Mouse (Mus musculus) embryonic stem cell, embryonic (primary cell): ENCODE measurements around the gene Uroc1.

Source experiments
- CTCF ChIA-PET, 4 experiments: fragments of 300-600 bp in 2 of 4; fragments of 350-600 bp in 2 of 4; sonication (Branson Sonifier 250); formaldehyde crosslinking; loops; one replicate each; lab custom pipeline; 2022; ENCODE audit warnings: inconsistent platforms in 2 of 4; lab: Charles Lee
- POLR2A ChIA-PET, 4 experiments: fragments of 300-600 bp in 2 of 4; fragments of 350-600 bp in 2 of 4; sonication (Branson Sonifier 250); formaldehyde crosslinking; loops; one replicate each; lab custom pipeline; 2022; ENCODE audit warnings: antibody characterized with exemption in 4 of 4, inconsistent platforms in 1 of 4; lab: Charles Lee

The Uroc1 gene

DNA sequence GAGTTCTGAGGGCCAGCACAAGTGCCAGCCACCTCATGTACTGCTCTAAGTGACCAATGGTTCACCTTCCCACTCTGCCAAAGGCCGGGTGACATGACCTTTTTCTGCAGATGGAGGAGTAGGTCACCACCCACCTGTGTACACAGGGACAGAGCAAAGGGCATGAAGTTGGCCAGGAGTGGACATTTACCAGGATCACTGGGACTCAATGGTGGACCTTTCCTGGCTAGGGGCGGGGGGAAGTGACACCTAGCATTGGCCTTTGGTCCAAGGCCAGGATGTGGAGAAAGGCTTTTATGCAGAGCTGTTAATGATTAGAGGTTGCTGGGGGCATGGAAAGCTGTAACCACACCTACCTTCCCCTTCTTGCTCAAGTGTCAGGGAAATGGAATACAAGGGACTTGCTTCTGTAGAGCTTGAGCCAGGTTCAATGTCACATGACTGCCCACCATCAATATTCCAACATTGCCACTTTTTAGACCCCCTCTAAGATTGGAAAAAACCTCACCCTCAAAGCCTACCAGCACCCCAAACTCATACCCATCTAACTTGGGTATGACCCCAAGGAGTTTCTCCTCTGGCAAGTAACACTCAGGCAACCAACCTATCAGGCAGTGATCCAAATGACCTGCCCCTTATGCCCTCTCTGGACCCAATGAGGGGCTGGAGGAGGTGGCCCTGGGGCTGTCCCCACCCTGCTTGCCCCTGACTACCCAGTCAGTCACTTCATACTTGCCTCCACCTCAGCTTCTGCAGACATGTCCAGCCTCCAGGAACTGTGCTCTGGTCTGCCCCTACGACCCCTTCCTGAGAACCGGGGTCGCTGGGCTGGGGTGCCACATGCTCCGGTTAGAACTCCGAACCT is at the start of gene Uroc1:
Gene Uroc1, plus strand, starts transcription at position 724 of the 865 bp plus-strand sequence.
- POLR2A ChIA-PET: no interaction called here

GRCm38 (mm10) chr6:90288265-90288664 is 44.8 kb upstream of the Uroc1 start:
- ChIA-PET CTCF (interaction anchor here (0.6 to 1.9 kb wide), 20 partner anchors 12 to 926 kb away, joined by 3 to 7 read pairs (median 3); partner anchors contain the start of genes Cfap100 (in 2 of the 4) and Chst13 (in 1 of the 4)), POLR2A (interaction anchor here in 1 of 4 experiments (0.7 kb wide), 1 partner anchor 82 kb away, joined by 3 read pairs; no protein-coding TSS in a partner anchor)

More for the DNA sequence above, at the start of gene Uroc1:
- CTCF ChIA-PET: no interaction called here

DNA sequence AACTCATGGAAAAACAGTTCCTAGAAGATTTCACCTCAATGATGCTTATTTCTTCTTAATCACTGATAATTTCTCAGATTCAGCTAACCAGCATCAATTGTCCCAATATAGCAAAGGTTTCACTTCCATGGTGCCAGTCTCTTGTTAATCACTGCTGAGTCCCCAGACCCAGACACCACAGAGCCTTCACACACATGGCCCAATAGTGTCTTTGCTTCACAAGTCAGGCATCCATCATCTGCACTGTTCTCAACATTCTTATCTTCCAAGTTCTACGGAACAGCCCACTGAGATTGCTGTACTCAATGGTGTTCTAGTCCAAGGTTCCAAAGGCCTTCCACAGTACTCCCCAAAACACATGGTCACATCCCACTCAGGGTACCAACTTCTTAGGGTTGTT is 32.2 kb upstream of the Uroc1 start, which contains the start of gene BC048671:
Gene BC048671, plus strand, starts transcription at position 301 of the 400 bp plus-strand sequence.
- CTCF ChIA-PET: no interaction called here
- POLR2A ChIA-PET: no interaction called here

DNA sequence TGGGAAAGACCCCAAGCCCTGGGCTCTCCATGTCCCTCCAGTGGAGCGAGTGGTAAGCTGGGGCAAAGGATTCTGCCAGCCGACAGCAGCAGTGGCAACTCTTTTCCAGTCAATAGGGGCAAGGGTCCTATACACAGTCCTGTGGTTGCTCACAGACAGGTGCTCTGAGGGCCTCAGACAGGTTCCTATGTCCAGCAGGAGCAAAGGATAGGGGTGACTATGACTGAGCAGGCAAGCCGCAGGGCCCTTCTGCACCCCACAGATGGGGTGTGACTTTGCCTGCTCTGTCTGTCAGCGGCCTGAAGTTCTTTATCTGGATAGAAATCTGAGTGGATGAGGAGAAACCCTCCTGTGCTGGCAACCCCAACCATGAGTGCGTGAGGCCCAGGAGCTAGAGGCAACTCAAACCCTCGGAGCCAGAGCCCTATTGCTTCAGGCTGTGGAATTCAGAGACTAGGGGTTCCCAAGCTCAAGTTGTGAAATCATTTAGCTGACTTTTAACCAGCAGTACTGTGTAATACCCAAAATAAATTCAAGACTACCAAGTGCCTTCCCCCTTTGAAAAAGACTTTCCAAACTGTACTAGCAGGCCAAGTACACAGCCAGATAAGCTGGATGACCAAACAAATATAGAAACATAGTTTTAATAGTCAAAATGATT is 26.6 kb upstream of the Uroc1 start:
- ChIA-PET CTCF (interaction anchor here in 2 of 4 experiments (0.6 to 1.3 kb wide), 4 partner anchors 18 to 627 kb away, joined by 3 to 5 read pairs (median 4); no protein-coding TSS in a partner anchor), POLR2A (no interaction called here)

GRCm38 (mm10) chr6:90308839-90309778 is 24.0 kb upstream of the Uroc1 start:
- POLR2A ChIA-PET: interaction anchor here in 1 of 4 experiments (1.2 kb wide), 1 partner anchor 61 kb away, joined by 3 read pairs; no protein-coding TSS in a partner anchor
- CTCF ChIA-PET: interaction anchor here in 1 of 4 experiments (1.0 kb wide), 1 partner anchor 21 kb away, joined by 3 read pairs; no protein-coding TSS in a partner anchor

DNA sequence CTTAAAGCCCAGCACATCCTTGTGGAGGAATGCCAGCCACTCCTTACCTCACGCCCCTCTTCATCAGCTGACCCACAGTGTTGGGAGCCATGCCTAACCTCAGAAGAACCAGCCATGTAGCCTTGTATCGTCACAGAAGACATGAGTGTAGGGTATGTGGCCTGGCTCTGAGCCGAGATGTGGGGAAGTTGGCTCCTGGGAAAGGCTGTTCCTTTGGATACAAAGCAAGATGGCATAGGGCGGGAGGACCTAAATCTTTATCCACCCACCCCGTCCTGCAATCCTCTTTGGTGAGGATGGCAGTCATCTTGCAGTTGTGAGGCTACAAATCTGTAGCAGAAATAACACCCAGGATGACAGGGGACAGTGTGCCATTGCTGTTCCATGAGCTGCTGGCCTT is 17.1 kb upstream of the Uroc1 start:
- CTCF ChIA-PET: no interaction called here
- POLR2A ChIA-PET: no interaction called here

GRCm38 (mm10) chr6:90317510-90318258 is 15.4 kb upstream of the Uroc1 start:
- ChIA-PET POLR2A (no interaction called here), CTCF (no interaction called here)

- ChIA-PET POLR2A (no interaction called here), CTCF (no interaction called here)
Measured at GRCm38 (mm10) chr6:90319019-90319418, 14.1 kb upstream of the Uroc1 start.

DNA sequence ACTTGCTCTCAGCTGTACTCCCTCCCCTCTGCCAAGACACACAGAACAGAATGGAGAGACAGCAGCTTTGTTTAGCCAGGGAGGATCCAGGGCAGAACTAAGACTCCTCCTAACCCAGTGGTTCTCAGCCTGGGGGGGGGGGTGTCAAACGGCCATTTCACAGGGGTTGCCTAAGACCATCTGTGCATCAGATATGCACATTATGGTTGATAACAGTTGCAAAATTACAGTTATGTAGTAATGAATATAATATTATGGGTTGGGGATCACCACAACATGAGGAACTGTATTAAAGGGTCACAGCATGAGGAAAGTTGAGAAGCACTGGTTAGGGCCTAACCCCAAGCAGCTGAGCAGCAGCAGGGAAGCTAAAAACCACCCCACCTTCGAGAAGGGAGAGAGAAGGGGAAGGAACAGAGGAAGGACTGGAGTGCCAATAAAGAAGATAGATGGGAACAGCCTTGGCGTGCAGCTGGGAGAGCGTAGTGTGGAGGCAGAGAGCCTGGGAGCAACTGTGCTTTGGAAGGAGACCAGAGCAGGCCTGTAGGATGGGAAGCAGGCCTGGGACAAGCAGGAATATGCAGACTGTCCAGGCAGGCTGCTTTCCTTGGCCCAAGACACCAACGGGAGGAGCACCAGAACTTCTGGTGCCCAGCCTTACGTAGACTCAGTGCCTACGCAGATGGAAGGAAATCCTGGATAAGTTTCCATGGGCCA is 13.5 kb upstream of the Uroc1 start:
- POLR2A ChIA-PET: no interaction called here

DNA sequence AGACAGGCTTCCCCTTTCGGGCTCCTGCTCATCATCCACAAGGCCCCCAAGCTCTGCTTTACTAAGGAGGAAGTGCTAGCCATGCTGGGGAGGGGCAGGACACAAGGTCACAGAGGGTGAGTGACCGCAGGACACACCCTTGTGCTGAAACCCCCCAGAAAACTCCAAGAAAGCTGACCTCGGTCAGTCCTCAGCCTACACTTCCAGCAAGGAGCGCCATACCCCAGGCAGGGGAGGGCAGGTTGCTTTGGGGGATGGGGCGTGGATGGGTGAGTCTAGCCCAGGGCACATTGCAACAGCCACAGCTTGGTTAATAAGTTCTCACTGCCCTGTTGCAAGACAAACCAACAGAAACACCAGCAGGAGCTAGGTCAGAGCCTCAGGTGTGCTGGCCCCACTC is 12.7 kb upstream of the Uroc1 start:
- CTCF ChIA-PET: no interaction called here
- POLR2A ChIA-PET: no interaction called here

More for the DNA sequence above, 13.5 kb upstream of the Uroc1 start:
- CTCF ChIA-PET: no interaction called here

GRCm38 (mm10) chr6:90321811-90322210 is 11.3 kb upstream of the Uroc1 start:
- POLR2A ChIA-PET: interaction anchor here in 2 of 4 experiments (0.6 kb wide), 2 partner anchors 14 to 86 kb away, joined by 3 to 4 read pairs; no protein-coding TSS in a partner anchor
- CTCF ChIA-PET: interaction anchor here in 1 of 4 experiments (1.2 to 1.8 kb wide), 2 partner anchors 101 to 285 kb away, joined by 3 to 7 read pairs; no protein-coding TSS in a partner anchor

- ChIA-PET POLR2A (interaction anchor here in 1 of 4 experiments (1.0 kb wide), 1 partner anchor 47 kb away, joined by 3 read pairs; no protein-coding TSS in a partner anchor), CTCF (no interaction called here)
Measured at GRCm38 (mm10) chr6:90324026-90324425, 9.1 kb upstream of the Uroc1 start.

- ChIA-PET CTCF (interaction anchor here in 2 of 4 experiments (0.6 to 1.1 kb wide), 2 partner anchors 111 to 214 kb away, joined by 3 to 4 read pairs; no protein-coding TSS in a partner anchor), POLR2A (interaction anchor here in 2 of 4 experiments (1.0 to 1.2 kb wide), 2 partner anchors 11 to 45 kb away, joined by 3 read pairs; partner anchors contain the start of gene Zxdc (in 1 of the 2))
Measured at GRCm38 (mm10) chr6:90324463-90324862, 8.6 kb upstream of the Uroc1 start.

DNA sequence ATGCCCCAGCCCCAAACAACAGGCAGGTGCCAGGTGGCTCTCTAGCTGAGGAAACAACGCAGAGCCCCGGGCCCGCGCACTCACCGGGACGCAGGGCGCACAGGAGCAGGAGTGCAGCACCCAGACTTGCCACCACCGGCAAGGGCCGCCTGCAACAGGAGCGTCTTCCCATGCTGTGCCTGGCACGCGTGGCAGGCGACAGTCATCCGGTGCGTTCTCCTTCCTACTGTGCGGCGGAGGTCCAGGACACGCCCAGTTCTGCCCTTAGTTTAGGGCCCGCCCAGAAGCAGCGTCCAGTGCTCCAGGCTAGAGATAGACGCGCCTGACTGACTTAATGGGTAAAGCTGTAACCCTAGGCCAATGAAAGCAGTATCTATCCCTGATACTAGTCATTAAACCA is 8.1 kb upstream of the Uroc1 start, which contains the start of gene Chst13:
Gene Chst13, minus strand, starts transcription at position 195 of the 400 bp plus-strand sequence.
- POLR2A ChIA-PET: interaction anchor here in 2 of 4 experiments (1.0 to 1.2 kb wide), 2 partner anchors 11 to 45 kb away, joined by 3 read pairs; partner anchors contain the start of gene Zxdc (in 1 of the 2)
- CTCF ChIA-PET: interaction anchor here in 3 of 4 experiments (0.6 to 1.9 kb wide), 9 partner anchors 37 to 640 kb away, joined by 3 to 10 read pairs (median 4); partner anchors contain the start of gene Cfap100 (in 2 of the 3)

- CTCF ChIA-PET: interaction anchor here (0.6 to 1.7 kb wide), 56 partner anchors 11 to 1664 kb away, joined by 3 to 17 read pairs (median 5); partner anchors contain the start of gene Cfap100 (in 1 of the 4)
- POLR2A ChIA-PET: interaction anchor here in 2 of 4 experiments (0.6 kb wide), 4 partner anchors 43 to 330 kb away, joined by 3 to 5 read pairs (median 4); no protein-coding TSS in a partner anchor
Measured at GRCm38 (mm10) chr6:90327670-90328069, 5.4 kb upstream of the Uroc1 start.

DNA sequence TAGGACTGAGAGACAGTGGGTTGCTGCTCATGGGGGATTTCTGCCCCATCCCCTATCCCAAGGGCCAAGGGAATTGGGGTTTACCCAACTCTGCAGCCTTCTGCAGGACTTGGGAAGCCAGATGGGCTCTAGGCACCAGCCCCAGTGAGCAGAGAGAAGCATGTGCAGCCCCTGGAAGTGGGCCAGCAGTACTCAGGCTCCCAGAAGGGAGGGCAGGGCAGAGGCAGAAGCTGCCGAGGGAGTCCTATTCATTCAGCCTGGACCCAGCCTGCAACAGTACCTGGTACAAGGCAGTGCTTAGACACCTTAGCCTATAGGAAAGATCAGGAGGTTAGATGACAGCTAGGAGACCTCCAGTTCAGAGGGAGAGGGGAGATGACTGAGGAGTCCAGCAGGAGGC is 3.1 kb upstream of the Uroc1 start:
- CTCF ChIA-PET: interaction anchor here in 2 of 4 experiments (1.1 to 1.5 kb wide), 2 partner anchors 98 to 650 kb away, joined by 3 to 4 read pairs; partner anchors contain the start of gene Cfap100 (in 1 of the 2)

More for the DNA sequence above, 3.1 kb upstream of the Uroc1 start:
- POLR2A ChIA-PET: no interaction called here
